Mouse (Mus musculus): ENCODE data around the gene Trmt2a. TPM values are rescaled to one million over a fixed set of nuclear protein-coding genes. Genes with fewer than 3 reads are reported as not detected.

Gene Trmt2a
- polyA plus RNA-seq, 1 experiment: 55.2 TPM

DNA sequence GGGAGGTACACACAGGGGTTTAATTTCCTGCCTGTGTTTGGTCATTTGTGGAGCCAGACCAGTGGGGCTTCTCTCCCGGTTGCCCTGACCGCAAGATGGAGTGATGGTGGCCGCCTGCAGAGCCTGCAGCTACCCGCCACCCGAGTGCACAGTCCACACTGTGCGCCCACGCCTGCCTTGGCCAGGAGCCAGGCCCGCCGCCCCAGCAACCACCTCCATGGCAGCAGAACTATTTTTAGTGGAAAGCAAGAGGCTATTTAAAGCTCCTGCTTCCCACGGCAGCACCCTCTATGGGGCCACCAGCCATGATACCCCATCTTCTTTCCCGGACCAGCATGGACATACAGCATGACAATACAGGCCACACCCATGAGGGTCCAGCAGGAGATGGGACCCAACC lies 18.9 kb upstream of the Trmt2a start:
- no peak for TF ChIP-seq POLR2A (IDR thresholded peaks at IDR 0.05; ENCODE audit: borderline replicate concordance, extremely low read depth, low read depth, low read length)
- no peak for TF ChIP-seq CTCF (IDR thresholded peaks at IDR 0.05; ENCODE audit: insufficient read depth, low read length)
- 25% methylated on average over 11 of the region's 11 CpGs for WGBS
- Histone ChIP-seq H3K4me3 (replicated peaks; ENCODE audit: extremely low read depth, low read depth, low read length) (no peak overlapping the region), H3K4me1 (ENCODE audit: control insufficient read depth, insufficient read depth, low read length) (peaks cover 8% of the 10 kb centered on the region)
- DNase-seq: no peak

- TF ChIP-seq POLR2A (IDR thresholded peaks at IDR 0.05; ENCODE audit: borderline replicate concordance, extremely low read depth, low read depth, low read length) (no peak), CTCF (IDR thresholded peaks at IDR 0.05; ENCODE audit: insufficient read depth, low read length) (no peak)
- WGBS: 82% methylated on average over 6 of the region's 6 CpGs
- DNase-seq: no peak
- Histone ChIP-seq H3K4me3 (replicated peaks; ENCODE audit: extremely low read depth, low read depth, low read length) (no peak overlapping the region), H3K4me1 (ENCODE audit: control insufficient read depth, insufficient read depth, low read length) (peaks cover 10% of the 10 kb centered on the region)
These were observed 17.9 kb upstream of the Trmt2a start for GRCm38 (mm10) chr16:18230617-18231016.

GRCm38 (mm10) chr16:18231047-18231446 lies 17.4 kb upstream of the Trmt2a start:
- WGBS: 78% methylated on average over 3 of the region's 3 CpGs
- no peak overlapping the region for H3K4me3 ChIP-seq (replicated peaks; ENCODE audit: extremely low read depth, low read depth, low read length)
- no peak for DNase-seq
- peaks cover 14% of the 10 kb centered on the region for H3K4me1 ChIP-seq (ENCODE audit: control insufficient read depth, insufficient read depth, low read length)
- TF ChIP-seq CTCF (IDR thresholded peaks at IDR 0.05; ENCODE audit: insufficient read depth, low read length): no peak
- TF ChIP-seq POLR2A (IDR thresholded peaks at IDR 0.05; ENCODE audit: borderline replicate concordance, extremely low read depth, low read depth, low read length): no peak

- TF ChIP-seq POLR2A (IDR thresholded peaks at IDR 0.05; ENCODE audit: borderline replicate concordance, extremely low read depth, low read depth, low read length): no peak
- TF ChIP-seq CTCF (IDR thresholded peaks at IDR 0.05; ENCODE audit: insufficient read depth, low read length): no peak
- DNase-seq: no peak
- peaks cover 16% of the 10 kb centered on the region for H3K4me1 ChIP-seq (ENCODE audit: control insufficient read depth, insufficient read depth, low read length)
- 70% methylated on average over 4 of the region's 4 CpGs for WGBS
- no peak overlapping the region for H3K4me3 ChIP-seq (replicated peaks; ENCODE audit: extremely low read depth, low read depth, low read length)
These were observed 17.0 kb upstream of the Trmt2a start for GRCm38 (mm10) chr16:18231451-18231850.

DNA sequence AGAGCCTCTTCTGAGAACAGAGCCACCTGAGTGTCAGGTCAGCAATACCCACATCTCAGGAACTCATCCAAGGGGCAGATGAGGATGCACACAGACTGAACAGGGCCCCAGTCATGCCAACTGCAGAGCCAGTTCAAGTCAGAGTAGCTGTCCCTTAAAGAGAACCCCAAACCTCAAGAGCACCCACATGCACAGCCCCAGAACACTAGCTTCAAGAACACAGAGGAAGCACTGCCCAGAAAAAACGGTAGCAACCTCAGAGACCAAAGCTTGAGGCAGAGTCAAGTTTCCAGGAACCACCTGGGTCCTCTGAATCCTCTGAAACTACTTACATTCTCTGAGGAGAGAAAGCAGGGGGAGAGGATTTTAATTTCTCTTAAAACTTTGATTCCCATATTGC lies 15.0 kb upstream of the Trmt2a start:
- no peak overlapping the region for H3K4me3 ChIP-seq (replicated peaks; ENCODE audit: extremely low read depth, low read depth, low read length)
- WGBS: 15% methylated on average over 1 of the region's 1 CpGs
- DNase-seq: no peak
- H3K4me1 ChIP-seq (ENCODE audit: control insufficient read depth, insufficient read depth, low read length): peaks cover 16% of the 10 kb centered on the region
- TF ChIP-seq POLR2A (IDR thresholded peaks at IDR 0.05; ENCODE audit: borderline replicate concordance, extremely low read depth, low read depth, low read length) (no peak), CTCF (IDR thresholded peaks at IDR 0.05; ENCODE audit: insufficient read depth, low read length) (no peak)

- 9% methylated on average over 13 of the region's 13 CpGs for WGBS
- Histone ChIP-seq H3K4me1 (ENCODE audit: control insufficient read depth, insufficient read depth, low read length) (peaks cover 16% of the 10 kb centered on the region), H3K4me3 (replicated peaks; ENCODE audit: extremely low read depth, low read depth, low read length) (peak overlapping the region; percentile 88)
- no peak for TF ChIP-seq POLR2A (IDR thresholded peaks at IDR 0.05; ENCODE audit: borderline replicate concordance, extremely low read depth, low read depth, low read length)
- TF ChIP-seq CTCF (IDR thresholded peaks at IDR 0.05; ENCODE audit: insufficient read depth, low read length): no peak
- peak; percentile 25 for DNase-seq
These were observed 14.4 kb upstream of the Trmt2a start for GRCm38 (mm10) chr16:18233919-18234670.

DNA sequence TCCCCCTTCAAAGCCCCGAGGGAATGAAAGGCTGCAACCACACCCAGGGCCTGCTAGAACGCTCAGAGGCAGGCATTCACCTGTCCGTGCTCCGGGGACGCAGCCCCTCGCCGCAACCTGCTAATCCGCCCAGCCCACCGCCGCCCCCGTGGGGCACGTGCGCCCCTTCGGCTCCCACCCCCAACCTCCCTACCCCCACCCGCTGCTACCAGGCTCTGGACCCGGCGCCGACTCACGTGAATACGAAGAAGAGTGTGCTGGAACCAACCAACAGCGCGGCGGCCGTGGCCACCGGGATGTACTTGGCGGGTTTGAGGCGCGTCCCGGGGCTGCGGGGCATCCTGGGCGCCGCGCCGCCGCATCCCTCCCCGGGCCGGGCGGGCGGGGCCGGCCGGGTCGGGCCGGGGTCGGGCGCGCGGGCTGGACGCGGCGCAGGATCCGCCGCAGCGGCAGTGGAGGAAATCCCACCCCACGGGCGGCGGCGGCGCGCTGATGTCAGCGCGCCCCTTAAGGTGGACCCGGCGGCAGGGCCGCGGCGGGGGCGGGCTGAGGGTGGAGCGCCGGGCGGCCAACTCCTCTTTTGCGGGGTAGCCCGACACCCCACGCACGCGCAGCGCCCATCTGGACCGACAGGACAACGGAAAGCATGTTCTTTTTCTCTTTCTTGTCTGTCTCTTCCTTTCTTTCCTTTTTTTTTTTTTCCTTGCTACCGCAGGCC lies 13.6 kb upstream of the Trmt2a start, which contains the start of gene Zdhhc8:
Gene Zdhhc8 (minus strand): TSS at position 466 of the 718 bp plus-strand sequence.
- H3K4me1 ChIP-seq (ENCODE audit: control insufficient read depth, insufficient read depth, low read length): peaks cover 14% of the 10 kb centered on the region
- H3K4me3 ChIP-seq (replicated peaks; ENCODE audit: extremely low read depth, low read depth, low read length): peak within 1 kb of the TSS; percentile 88
- peak; percentile 68; the same call in 1 of the 2 replicates for TF ChIP-seq POLR2A (IDR thresholded peaks at IDR 0.05; ENCODE audit: borderline replicate concordance, extremely low read depth, low read depth, low read length)
- TF ChIP-seq CTCF (IDR thresholded peaks at IDR 0.05; ENCODE audit: insufficient read depth, low read length): no peak
- WGBS: 1% methylated on average over 59 of the region's 79 CpGs
- no peak for DNase-seq

GRCm38 (mm10) chr16:18235389-18236065 lies 13.0 kb upstream of the Trmt2a start:
- Histone ChIP-seq H3K4me1 (ENCODE audit: control insufficient read depth, insufficient read depth, low read length) (peaks cover 12% of the 10 kb centered on the region), H3K4me3 (replicated peaks; ENCODE audit: extremely low read depth, low read depth, low read length) (peak overlapping the region; percentile 88)
- 4% methylated on average over 19 of the region's 19 CpGs for WGBS
- peak; percentile 20; the same call in 1 of the 2 replicates for TF ChIP-seq POLR2A (IDR thresholded peaks at IDR 0.05; ENCODE audit: borderline replicate concordance, extremely low read depth, low read depth, low read length)
- TF ChIP-seq CTCF (IDR thresholded peaks at IDR 0.05; ENCODE audit: insufficient read depth, low read length): no peak
- DNase-seq: peak; percentile 73

Data from lung, adult 2 months (tissue).